Mouse (Mus musculus): ENCODE measurements around the gene Slc25a34. TPM values are rescaled to one million over a fixed set of nuclear protein-coding genes. Genes with fewer than 3 reads are reported as not detected.

The Slc25a34 gene
- total RNA-seq, 2 experiments from 2014 or later = not detected

Other genes starting within 250 kb of the Slc25a34 start
- gene Clcnka, start 225.1 kb downstream of the Slc25a34 start, total RNA-seq (2014; fragmentation: Nextera tagmentation) = not detected in 2 replicates
- gene Clcnka, start 225.1 kb downstream of the Slc25a34 start, total RNA-seq (2017) = not detected in 2 replicates
- gene Clcnkb, start 207.8 kb downstream of the Slc25a34 start, total RNA-seq (2014; fragmentation: Nextera tagmentation) = not detected in 2 replicates
- gene Clcnkb, start 207.8 kb downstream of the Slc25a34 start, total RNA-seq (2017) = not detected in 2 replicates
- gene Hspb7, start 203.0 kb downstream of the Slc25a34 start, total RNA-seq (2014; fragmentation: Nextera tagmentation) = not detected in 2 replicates
- not detected in 2 replicates for gene Hspb7, start 203.0 kb downstream of the Slc25a34 start, total RNA-seq (2017)
- not detected in 2 replicates for gene Srarp, start 187.7 kb downstream of the Slc25a34 start, total RNA-seq (2014; fragmentation: Nextera tagmentation)
- gene Srarp, start 187.7 kb downstream of the Slc25a34 start, total RNA-seq (2017) = not detected in 2 replicates
- 10.0 and 18.4 TPM in 2 replicates for gene Zbtb17, start 179.2 kb downstream of the Slc25a34 start, total RNA-seq (2014; fragmentation: Nextera tagmentation)
- 19.9 and 28.9 TPM in 2 replicates for gene Zbtb17, start 179.2 kb downstream of the Slc25a34 start, total RNA-seq (2017)
- gene Spen, start 85.2 kb downstream of the Slc25a34 start, total RNA-seq (2014; fragmentation: Nextera tagmentation) = 37.8 TPM in 2 replicates
- 21.4 and 25.5 TPM in 2 replicates for gene Spen, start 85.2 kb downstream of the Slc25a34 start, total RNA-seq (2017)
- gene Fblim1, start 17.7 kb downstream of the Slc25a34 start, total RNA-seq (2014; fragmentation: Nextera tagmentation) = 0.11 and 0.36 TPM in 2 replicates
- not detected in 2 replicates for gene Fblim1, start 17.7 kb downstream of the Slc25a34 start, total RNA-seq (2017)
- 1.7 and 3.8 TPM in 2 replicates for gene Tmem82, start 5.2 kb downstream of the Slc25a34 start, total RNA-seq (2014; fragmentation: Nextera tagmentation)
- gene Tmem82, start 5.2 kb downstream of the Slc25a34 start, total RNA-seq (2017) = 0.72 TPM in 1 of 2 replicates, not detected in the other
- 11.5 and 17.0 TPM in 2 replicates for gene Plekhm2, start 41.1 kb upstream of the Slc25a34 start, total RNA-seq (2014; fragmentation: Nextera tagmentation)
- gene Plekhm2, start 41.1 kb upstream of the Slc25a34 start, total RNA-seq (2017) = 7.2 and 11.2 TPM in 2 replicates
- gene Rsc1a1, start 61.8 kb upstream of the Slc25a34 start, total RNA-seq (2014; fragmentation: Nextera tagmentation) = 6.8 and 15.2 TPM in 2 replicates
- gene Rsc1a1, start 61.8 kb upstream of the Slc25a34 start, total RNA-seq (2017) = 9.5 and 11.3 TPM in 2 replicates
- gene Ddi2, start 99.6 kb upstream of the Slc25a34 start, total RNA-seq (2014; fragmentation: Nextera tagmentation) = 27.4 and 32.9 TPM in 2 replicates
- 26.8 and 32.7 TPM in 2 replicates for gene Ddi2, start 99.6 kb upstream of the Slc25a34 start, total RNA-seq (2017)
- not detected in 2 replicates for gene Agmat, start 122.9 kb upstream of the Slc25a34 start, total RNA-seq (2014; fragmentation: Nextera tagmentation)
- gene Agmat, start 122.9 kb upstream of the Slc25a34 start, total RNA-seq (2017) = not detected in 2 replicates
- 6.9 and 10.2 TPM in 2 replicates for gene Dnajc16, start 167.1 kb upstream of the Slc25a34 start, total RNA-seq (2014; fragmentation: Nextera tagmentation)
- 4.3 and 9.2 TPM in 2 replicates for gene Dnajc16, start 167.1 kb upstream of the Slc25a34 start, total RNA-seq (2017)
- gene Casp9, start 169.8 kb upstream of the Slc25a34 start, total RNA-seq (2014; fragmentation: Nextera tagmentation) = 11.5 and 12.8 TPM in 2 replicates
- 8.7 and 11.1 TPM in 2 replicates for gene Casp9, start 169.8 kb upstream of the Slc25a34 start, total RNA-seq (2017)
- not detected in 2 replicates for gene Cela2a, start 202.3 kb upstream of the Slc25a34 start, total RNA-seq (2014; fragmentation: Nextera tagmentation)
- gene Cela2a, start 202.3 kb upstream of the Slc25a34 start, total RNA-seq (2017) = not detected in 2 replicates
- gene Ctrc, start 222.5 kb upstream of the Slc25a34 start, total RNA-seq (2014; fragmentation: Nextera tagmentation) = not detected in 2 replicates
- gene Ctrc, start 222.5 kb upstream of the Slc25a34 start, total RNA-seq (2017) = not detected in 2 replicates

Measured in granulocyte monocyte progenitor cell, adult 5-6 weeks (primary cell).